Mouse (Mus musculus) splenic B cell, adult 2 months (primary cell): Measurements from ENCODE around the gene Lrrc29.

Experiments used
- DNase-seq: peaks from one replicate; pipeline ENCODE4 v3.0.0-alpha.2; 2011; ENCODE audit warnings: low read depth, low spot score
- H3K27me3 ChIP-seq: 2 replicates; pipeline ENCODE4 v1.6.1; 2012; ENCODE audit warnings: mild to moderate bottlenecking, low read length, moderate library complexity, mixed read lengths; ENCODE audit not compliant: control insufficient read depth, poor library complexity, insufficient read depth, severe bottlenecking
- H3K36me3 ChIP-seq: 2 replicates; pipeline ENCODE4 v1.6.1; 2012; ENCODE audit warnings: mild to moderate bottlenecking, low read length, moderate library complexity, mixed read lengths; ENCODE audit not compliant: control insufficient read depth, poor library complexity, insufficient read depth, severe bottlenecking

The Lrrc29 gene

GRCm38 (mm10) chr8:105278911-105279334 lies 47.2 kb downstream of the Lrrc29 start:
- DNase-seq: peak; percentile 59
- H3K36me3 ChIP-seq: no peaks in the 10 kb centered on the region
- no peaks in the 10 kb centered on the region for H3K27me3 ChIP-seq

DNA sequence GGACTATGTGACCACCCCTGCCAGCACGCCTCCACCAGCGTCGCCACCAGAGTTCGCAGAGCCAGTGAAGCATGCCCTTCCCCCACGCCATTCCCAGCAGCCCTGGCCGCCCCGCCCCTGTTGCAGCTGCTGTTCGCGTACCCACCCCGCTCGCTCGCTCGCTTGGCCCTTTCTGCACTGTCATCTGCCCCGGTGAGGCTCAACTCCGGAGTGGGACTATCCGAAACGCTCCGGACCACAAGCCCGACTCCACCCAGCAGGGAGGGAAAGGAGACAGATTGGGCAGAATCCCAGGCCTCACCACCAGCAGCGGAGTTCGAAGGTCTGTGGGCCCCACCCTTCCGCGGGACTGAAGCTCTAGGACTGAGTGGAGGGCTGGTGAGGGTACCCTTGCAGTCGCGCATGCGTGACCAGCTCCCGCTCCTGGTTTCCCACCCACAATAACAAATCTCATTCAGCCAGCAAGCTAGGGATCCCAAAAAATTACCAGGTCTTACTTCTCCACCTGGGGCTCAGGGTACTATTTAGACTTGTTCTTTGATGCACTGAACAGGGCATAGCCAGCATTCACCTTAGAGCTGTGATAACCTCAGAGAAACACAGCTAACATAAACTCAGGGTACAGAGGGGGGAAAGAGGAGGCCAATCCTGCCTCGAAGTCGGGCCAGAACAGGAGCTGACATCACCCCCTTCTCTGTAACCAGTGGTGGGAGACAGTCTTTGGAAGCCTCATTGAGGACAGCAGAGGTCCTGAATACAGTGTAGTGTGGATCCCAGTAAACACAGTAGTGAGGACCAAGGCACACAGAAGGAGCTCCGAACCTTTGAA lies 49.6 kb downstream of the Lrrc29 start:
- H3K36me3 ChIP-seq: no peaks in the 10 kb centered on the region

DNA sequence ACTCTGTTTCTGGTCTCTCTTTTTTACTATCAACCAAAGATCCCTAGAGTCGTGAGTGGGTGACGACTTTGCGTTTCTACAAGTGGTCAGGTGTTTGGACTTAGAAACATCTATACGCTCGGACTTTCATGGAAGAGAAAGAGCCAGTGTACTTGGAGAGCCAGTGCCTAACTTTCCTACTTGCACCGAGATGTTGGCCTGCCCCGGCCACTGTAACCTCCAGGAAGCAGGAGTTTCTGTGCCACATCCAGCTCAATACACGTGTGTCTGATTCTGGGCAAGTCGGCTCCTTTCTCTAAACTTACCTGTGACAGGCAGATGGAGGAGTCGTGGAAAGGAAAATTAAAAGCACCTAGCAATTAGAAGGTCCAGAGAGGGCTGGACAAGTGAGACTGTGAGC lies 50.2 kb downstream of the Lrrc29 start, which contains the start of gene Nol3:
TSS of gene Nol3 (plus strand) at position 301 of the 400 bp plus-strand sequence.
- no peaks in the 10 kb centered on the region for H3K36me3 ChIP-seq
- no peaks in the 10 kb centered on the region for H3K27me3 ChIP-seq
- no peak for DNase-seq

More for the DNA sequence above, 49.6 kb downstream of the Lrrc29 start:
- no peak for DNase-seq
- no peaks in the 10 kb centered on the region for H3K27me3 ChIP-seq

GRCm38 (mm10) chr8:105275387-105275786 lies 50.7 kb downstream of the Lrrc29 start:
- H3K36me3 ChIP-seq: no peaks in the 10 kb centered on the region
- DNase-seq: no peak

GRCm38 (mm10) chr8:105270916-105271186 lies 55.2 kb downstream of the Lrrc29 start:
- H3K36me3 ChIP-seq: no peaks in the 10 kb centered on the region
- no peaks in the 10 kb centered on the region for H3K27me3 ChIP-seq
- no peak for DNase-seq

More at GRCm38 (mm10) chr8:105275387-105275786, 50.7 kb downstream of the Lrrc29 start:
- no peaks in the 10 kb centered on the region for H3K27me3 ChIP-seq

DNA sequence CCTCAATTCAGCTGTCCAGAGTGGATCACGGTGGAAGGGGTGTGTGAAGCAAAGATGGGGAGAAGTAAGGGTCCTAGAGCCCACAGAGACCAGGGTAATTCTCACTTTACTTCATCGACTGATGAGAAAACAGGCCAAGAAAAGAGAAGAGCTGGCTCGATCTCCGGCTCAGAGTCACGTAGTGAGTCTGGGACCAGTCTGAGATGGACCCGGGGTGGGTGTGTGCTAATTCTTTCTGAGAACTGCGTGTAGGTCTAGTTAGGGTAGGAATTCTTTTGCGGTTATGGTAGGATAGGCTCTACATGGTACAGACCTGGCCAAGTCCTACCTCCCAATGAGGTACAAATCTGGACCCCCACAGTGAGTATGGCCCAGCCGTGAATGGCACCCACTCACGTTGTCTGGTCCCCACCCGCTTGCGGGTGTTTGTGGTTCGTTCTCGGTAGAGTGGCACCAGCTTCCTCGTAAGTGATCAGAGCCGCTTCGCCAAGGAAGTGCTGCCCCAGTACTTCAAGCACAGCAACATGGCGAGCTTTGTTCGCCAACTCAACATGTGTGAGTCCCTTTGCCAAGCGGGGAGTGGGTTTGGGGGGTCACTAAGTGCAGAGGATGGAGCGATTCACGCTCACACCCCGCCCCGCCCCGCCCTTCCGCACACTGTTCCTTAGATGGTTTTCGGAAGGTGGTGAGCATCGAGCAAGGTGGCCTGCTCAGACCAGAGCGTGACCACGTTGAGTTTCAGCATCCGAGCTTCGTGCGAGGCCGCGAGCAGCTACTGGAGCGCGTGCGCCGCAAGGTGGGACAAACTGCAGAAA lies 55.8 kb downstream of the Lrrc29 start:
- DNase-seq: peak; percentile 41

GRCm38 (mm10) chr8:105269461-105269947 lies 56.6 kb downstream of the Lrrc29 start, which contains the start of gene Hsf4:
TSS of gene Hsf4 (plus strand) at chr8:105269801.
- Histone ChIP-seq H3K36me3 (no peaks in the 10 kb centered on the region), H3K27me3 (no peaks in the 10 kb centered on the region)
- peak; percentile 61 for DNase-seq

More for the DNA sequence above, 55.8 kb downstream of the Lrrc29 start:
- H3K36me3 ChIP-seq: no peaks in the 10 kb centered on the region
- no peaks in the 10 kb centered on the region for H3K27me3 ChIP-seq

GRCm38 (mm10) chr8:105269075-105269458 lies 57.0 kb downstream of the Lrrc29 start:
- Histone ChIP-seq H3K27me3 (no peaks in the 10 kb centered on the region), H3K36me3 (no peaks in the 10 kb centered on the region)
- DNase-seq: no peak

DNA sequence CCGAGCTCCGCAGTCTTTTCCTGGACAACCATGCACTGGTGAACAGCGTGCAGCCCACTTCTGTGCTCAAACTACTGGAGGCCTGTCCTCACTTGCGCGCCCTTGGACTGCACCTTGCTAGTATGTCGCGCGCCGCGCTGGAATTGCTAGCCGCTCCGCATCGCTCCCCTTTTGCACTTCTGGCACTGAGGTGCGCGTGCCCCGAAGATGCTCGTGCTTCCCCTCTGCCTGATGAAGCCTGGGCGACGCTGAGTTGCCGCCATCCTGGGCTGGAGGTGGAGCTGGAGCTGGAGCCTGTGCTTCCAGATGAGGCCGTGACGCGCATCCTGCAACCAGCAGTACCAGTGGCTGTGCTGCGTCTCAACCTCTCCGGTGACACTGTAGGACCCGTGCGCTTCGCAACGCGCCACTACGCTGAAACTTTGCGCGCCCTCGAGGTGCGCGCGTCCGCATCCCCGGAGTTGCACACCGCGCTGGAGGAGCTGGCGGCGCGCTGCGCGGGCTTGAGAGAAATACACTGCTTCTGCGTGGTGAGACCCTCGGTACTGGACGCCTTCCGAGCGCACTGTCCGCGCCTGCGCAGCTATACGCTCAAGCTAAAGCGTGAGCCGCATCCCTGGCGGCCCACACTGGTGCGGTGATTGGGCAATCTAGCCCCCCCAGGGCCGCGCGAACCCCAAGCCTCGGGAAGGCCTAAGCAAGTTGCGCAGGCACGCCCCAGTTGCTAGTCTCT lies 57.6 kb downstream of the Lrrc29 start:
- Histone ChIP-seq H3K36me3 (no peaks in the 10 kb centered on the region), H3K27me3 (no peaks in the 10 kb centered on the region)
- DNase-seq: no peak

GRCm38 (mm10) chr8:105266775-105267174 lies 59.3 kb downstream of the Lrrc29 start:
- peak; percentile 78 for DNase-seq
- H3K36me3 ChIP-seq: no peaks in the 10 kb centered on the region
- H3K27me3 ChIP-seq: no peaks in the 10 kb centered on the region

DNA sequence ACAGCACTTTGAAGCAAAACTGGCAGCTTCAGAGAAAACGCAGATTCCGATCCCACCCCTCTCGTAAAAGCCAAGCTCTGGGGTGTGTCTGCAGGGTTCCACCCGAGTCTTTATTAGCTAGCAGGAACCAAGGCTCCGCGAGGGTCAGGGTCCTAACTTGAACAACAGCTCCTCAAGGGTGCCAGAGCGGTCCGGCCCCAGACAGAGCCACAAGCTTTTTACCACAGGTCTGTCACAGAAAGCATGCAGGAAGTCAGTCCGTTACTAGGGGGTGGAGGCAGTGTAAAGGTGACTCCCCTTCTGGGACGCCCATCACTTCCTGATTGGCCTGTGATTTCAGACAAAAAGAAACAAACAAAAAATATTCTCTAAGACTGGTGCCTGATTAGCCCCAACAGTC lies 61.0 kb downstream of the Lrrc29 start:
- peak; percentile 76 for DNase-seq
- H3K36me3 ChIP-seq: no peaks in the 10 kb centered on the region
- H3K27me3 ChIP-seq: no peaks in the 10 kb centered on the region

GRCm38 (mm10) chr8:105264024-105264982 lies 61.8 kb downstream of the Lrrc29 start, which contains the start of the genes Tradd and Fbxl8:
TSS of gene Tradd (minus strand) at chr8:105264609.
TSS of gene Fbxl8 (plus strand) at chr8:105264648.
- DNase-seq: peak; percentile 70
- H3K27me3 ChIP-seq: no peaks in the 10 kb centered on the region
- no peaks in the 10 kb centered on the region for H3K36me3 ChIP-seq

- Histone ChIP-seq H3K36me3 (no peaks in the 10 kb centered on the region), H3K27me3 (no peaks in the 10 kb centered on the region)
- no peak for DNase-seq
Observed at GRCm38 (mm10) chr8:105263244-105263912, 62.7 kb downstream of the Lrrc29 start.
